Mouse (Mus musculus) spleen, postnatal 4 days (tissue): Measurements from ENCODE around the gene Iqcn.
A peak's percentile ranks its signal among the peaks of the same experiment; 100 is the strongest.

ENCODE experiments used
- DNase-seq, 2 experiments: peaks; one replicate each; pipeline ENCODE4 v3.0.0; 2022; ENCODE audit warnings: low spot score in 2 of 2

Gene Iqcn

GRCm38 (mm10) chr8:70729808-70730475 is 26.7 kb downstream of the Iqcn start:
- peak; percentile 58 to 79 for DNase-seq

- peak; percentile 48 to 69 for DNase-seq
Measured at GRCm38 (mm10) chr8:70730956-70731355, 27.7 kb downstream of the Iqcn start.

GRCm38 (mm10) chr8:70737705-70738104 is 34.4 kb downstream of the Iqcn start:
- DNase-seq, result no peak

- no peak for DNase-seq
Measured at GRCm38 (mm10) chr8:70738211-70738610, 35.0 kb downstream of the Iqcn start.

GRCm38 (mm10) chr8:70741661-70742060 is 38.4 kb downstream of the Iqcn start:
- no peak for DNase-seq

GRCm38 (mm10) chr8:70742176-70742575 is 38.9 kb downstream of the Iqcn start:
- no peak for DNase-seq

- DNase-seq, result no peak
Measured at GRCm38 (mm10) chr8:70742981-70743655, 39.9 kb downstream of the Iqcn start.

GRCm38 (mm10) chr8:70743656-70744590 is 40.7 kb downstream of the Iqcn start:
- DNase-seq, result no peak

GRCm38 (mm10) chr8:70744806-70745205 is 41.5 kb downstream of the Iqcn start:
- no peak for DNase-seq

- no peak for DNase-seq
Measured at GRCm38 (mm10) chr8:70745691-70746220, 42.5 kb downstream of the Iqcn start.

GRCm38 (mm10) chr8:70746676-70747075 is 43.4 kb downstream of the Iqcn start:
- no peak for DNase-seq

GRCm38 (mm10) chr8:70747211-70747890 is 44.1 kb downstream of the Iqcn start:
- no peak for DNase-seq

- no peak for DNase-seq
Measured at GRCm38 (mm10) chr8:70748246-70749096, 45.2 kb downstream of the Iqcn start.

- DNase-seq, result no peak
Measured at GRCm38 (mm10) chr8:70749097-70749674, 45.9 kb downstream of the Iqcn start.

- DNase-seq, result no peak
Measured at GRCm38 (mm10) chr8:70750128-70750680, 46.9 kb downstream of the Iqcn start.

GRCm38 (mm10) chr8:70752000-70752764 is 48.9 kb downstream of the Iqcn start:
- peak; percentile 76 to 90 for DNase-seq

- peak; percentile 76 to 84 for DNase-seq
Measured at GRCm38 (mm10) chr8:70753151-70753550, 49.9 kb downstream of the Iqcn start.

GRCm38 (mm10) chr8:70754043-70754870 is 51.0 kb downstream of the Iqcn start, which contains the start of gene Rab3a:
Gene Rab3a, plus strand, starts transcription at chr8:70754679.
- peak; percentile 96 for DNase-seq
